Mouse (Mus musculus): ENCODE measurements around the gene Agfg2.
"Not testable (repeated sequence)": the region's sequence is repeated elsewhere in the genome, so short reads cannot be mapped to it uniquely, and the experiment has no call there.

Gene Agfg2

GRCm38 (mm10) chr5:137645091-137645651, 39.4 kb downstream of the Agfg2 start:
- peak; percentile 42 for DNase-seq (ENCODE audit: low spot score)

- no peak for DNase-seq (ENCODE audit: low spot score)
These were observed 40.0 kb downstream of the Agfg2 start for GRCm38 (mm10) chr5:137644484-137644883.

GRCm38 (mm10) chr5:137642886-137643285, 41.6 kb downstream of the Agfg2 start:
- DNase-seq (ENCODE audit: low spot score): no peak

- DNase-seq (ENCODE audit: low spot score): peak; percentile 52
These were observed 43.5 kb downstream of the Agfg2 start, which contains the start of gene Sap25 for GRCm38 (mm10) chr5:137641054-137641453. TSS of gene Sap25 (plus strand) at chr5:137641334.

- no peak for DNase-seq (ENCODE audit: low spot score)
These were observed 45.1 kb downstream of the Agfg2 start for GRCm38 (mm10) chr5:137639472-137639871.

GRCm38 (mm10) chr5:137633397-137634084, 51.0 kb downstream of the Agfg2 start:
- peak; percentile 76 for DNase-seq (ENCODE audit: low spot score)

DNA sequence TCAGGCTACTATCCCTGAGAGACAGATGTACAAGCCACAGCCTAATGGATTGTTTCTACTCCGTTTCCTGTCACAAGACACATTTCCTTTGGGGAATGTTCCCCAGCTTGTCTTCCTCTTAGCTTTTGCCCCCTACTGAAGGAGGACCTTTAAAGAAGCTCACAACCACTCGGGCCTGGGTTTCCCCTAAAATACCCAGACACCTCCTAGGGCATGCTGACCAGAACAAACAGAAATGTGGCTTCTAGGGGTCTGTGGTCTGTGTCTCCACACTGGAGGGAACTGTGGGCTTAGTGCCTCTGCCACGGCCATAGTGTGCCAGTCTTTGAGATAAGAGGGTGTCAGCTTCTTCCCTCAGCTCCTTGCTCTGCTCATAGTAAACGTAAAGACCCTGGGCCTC, 52.9 kb downstream of the Agfg2 start:
- no peak for DNase-seq (ENCODE audit: low spot score)

GRCm38 (mm10) chr5:137631171-137631570, 53.4 kb downstream of the Agfg2 start:
- no peak for DNase-seq (ENCODE audit: low spot score)

- DNase-seq (ENCODE audit: low spot score): peak; percentile 60
These were observed 53.9 kb downstream of the Agfg2 start for GRCm38 (mm10) chr5:137630602-137631001.

DNA sequence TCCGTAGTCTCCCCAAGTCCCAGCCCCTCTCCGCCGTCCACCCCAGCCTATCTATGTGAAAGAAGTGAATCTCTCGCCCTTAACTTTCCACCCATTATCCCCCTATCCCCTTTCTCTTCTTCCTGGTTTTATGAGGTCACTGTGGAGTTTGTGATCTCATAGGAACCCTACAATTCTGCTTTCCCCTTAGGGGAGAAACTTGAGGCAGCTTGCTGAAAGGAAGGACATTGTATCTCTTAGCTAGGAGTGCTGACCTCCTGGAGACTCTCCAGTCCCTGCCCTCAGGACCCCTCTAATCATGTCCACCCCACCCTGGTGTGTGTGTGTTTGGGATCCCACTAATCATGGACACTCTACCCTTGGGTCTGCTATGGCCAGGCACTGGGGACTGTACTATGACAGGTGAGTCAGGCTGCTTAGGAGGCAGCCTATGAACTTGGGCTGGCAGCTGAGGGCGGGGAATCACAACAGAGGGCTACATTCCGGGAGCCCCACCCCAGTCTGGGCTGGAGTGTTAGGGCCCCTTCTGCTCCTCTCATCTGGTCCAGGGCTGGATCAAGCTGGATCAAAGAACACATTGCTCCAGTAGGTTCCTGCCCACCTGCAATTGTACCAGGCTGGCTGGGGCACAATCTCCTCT, 54.5 kb downstream of the Agfg2 start:
- peak; percentile 67 for DNase-seq (ENCODE audit: low spot score)

- DNase-seq (ENCODE audit: low spot score): peak; percentile 70
These were observed 55.2 kb downstream of the Agfg2 start for GRCm38 (mm10) chr5:137629306-137629721.

- peak; percentile 99 for DNase-seq (ENCODE audit: low spot score)
These were observed 55.8 kb downstream of the Agfg2 start, which contains the start of the genes Fbxo24, Lrch4 and Gm20605 for GRCm38 (mm10) chr5:137628498-137629305. TSS of gene Fbxo24 (minus strand) at chr5:137629002. TSS of gene Lrch4 (plus strand) at chr5:137629121. TSS of gene Gm20605 (plus strand) at chr5:137629175.

DNA sequence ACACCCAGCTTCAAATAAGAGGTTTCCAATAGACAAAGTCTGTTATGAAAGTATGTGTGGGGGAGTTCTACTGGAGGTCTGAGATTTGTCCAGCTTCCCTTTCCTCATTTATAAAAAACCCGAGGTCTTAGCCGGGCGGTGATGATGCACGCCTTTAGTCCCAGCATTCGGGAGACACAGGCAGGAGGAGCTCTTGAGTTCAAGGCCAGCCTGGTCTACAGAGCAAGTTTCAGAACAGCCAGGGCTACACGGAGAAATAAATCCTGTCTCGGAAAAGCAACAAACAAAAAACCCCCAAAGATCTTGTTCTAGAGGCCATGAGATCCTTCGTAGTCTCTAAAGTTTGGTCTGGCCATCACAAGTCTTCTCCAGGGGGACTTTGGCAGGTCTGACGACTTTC, 56.5 kb downstream of the Agfg2 start:
- DNase-seq (ENCODE audit: low spot score): no peak

DNA sequence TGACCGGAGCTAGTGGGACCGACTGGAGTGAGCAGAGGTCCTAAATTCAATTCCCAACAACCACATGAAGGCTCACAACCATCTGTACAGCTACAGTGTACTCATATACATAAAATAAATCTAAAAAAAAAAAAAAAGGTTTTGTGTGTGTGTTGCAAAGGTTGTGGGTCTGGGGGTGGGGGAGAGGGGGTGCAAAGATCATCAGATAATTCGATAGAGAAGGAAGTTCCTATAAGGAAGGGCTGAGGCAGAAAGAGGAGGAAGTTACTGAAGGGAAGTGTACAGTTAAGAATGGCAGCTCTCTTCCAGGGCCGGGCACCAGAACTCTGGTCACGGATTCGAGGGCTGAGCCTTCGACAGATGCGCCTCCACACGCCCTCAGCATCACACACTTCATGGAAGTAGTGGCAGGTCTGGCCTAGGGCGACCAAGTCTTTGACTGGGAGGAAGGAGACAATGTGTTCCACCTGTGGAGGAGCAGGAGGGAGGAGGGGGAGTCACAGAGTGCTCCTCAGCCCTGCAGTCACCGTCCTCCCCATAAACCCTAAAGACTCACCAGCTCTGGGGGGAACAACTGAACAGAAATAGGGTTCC, 60.5 kb downstream of the Agfg2 start:
- no peak for DNase-seq (ENCODE audit: low spot score)

- DNase-seq (ENCODE audit: low spot score): peak; percentile 46
These were observed 69.2 kb downstream of the Agfg2 start for GRCm38 (mm10) chr5:137615347-137615746.

DNA sequence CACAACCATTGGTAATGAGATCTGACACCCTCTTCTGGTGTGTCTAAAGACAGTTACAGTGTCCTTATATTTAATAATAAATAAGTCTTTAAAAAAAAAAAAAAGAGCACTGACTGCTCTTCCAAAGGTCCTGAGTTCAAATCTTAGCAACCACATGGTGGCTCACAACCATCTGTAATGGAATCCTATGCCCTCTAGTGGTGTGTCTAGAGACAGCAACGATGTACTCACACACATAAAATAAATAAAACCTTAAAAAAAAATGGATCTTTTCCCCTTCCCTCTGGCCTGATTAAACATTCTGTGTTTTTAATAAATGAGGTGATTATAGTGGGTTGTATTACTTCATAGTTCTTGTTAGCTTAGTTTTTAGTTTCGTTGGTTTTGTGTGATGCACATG, 69.6 kb downstream of the Agfg2 start:
- not testable (repeated sequence) for DNase-seq (ENCODE audit: low spot score)

GRCm38 (mm10) chr5:137613550-137613949, 71.0 kb downstream of the Agfg2 start, which contains the start of gene Pcolce:
TSS of gene Pcolce (minus strand) at chr5:137613784.
- peak; percentile 85 for DNase-seq (ENCODE audit: low spot score)

GRCm38 (mm10) chr5:137613076-137613475, 71.5 kb downstream of the Agfg2 start:
- DNase-seq (ENCODE audit: low spot score): peak; percentile 40

GRCm38 (mm10) chr5:137611245-137611602, 73.3 kb downstream of the Agfg2 start:
- peak; percentile 70 for DNase-seq (ENCODE audit: low spot score)

GRCm38 (mm10) chr5:137610548-137611244, 73.8 kb downstream of the Agfg2 start:
- peak; percentile 79 for DNase-seq (ENCODE audit: low spot score)

DNA sequence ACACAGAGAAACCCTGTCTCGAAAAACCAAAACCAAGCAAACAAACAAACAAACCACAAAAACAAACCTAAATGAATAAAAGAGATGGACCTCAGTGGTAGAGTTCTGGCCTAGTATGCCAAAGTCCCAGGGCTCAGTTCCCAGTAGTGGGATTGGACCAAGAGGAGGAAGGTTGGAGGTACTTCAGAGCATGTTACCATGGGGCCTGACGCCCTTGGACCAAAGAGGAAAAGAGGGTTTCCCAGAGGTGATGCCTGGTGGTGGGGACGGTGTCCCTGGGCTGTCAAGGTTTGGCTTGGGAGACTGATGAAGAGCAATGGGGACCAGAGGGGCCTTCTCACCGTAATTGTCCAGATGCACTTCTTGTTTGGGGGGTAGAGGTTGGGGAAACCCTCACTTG, 74.5 kb downstream of the Agfg2 start:
- no peak for DNase-seq (ENCODE audit: low spot score)

Data from urinary bladder, postnatal 14 days (tissue).